Mouse (Mus musculus) Muller cell, postnatal 12 days (primary cell): ENCODE measurements around the gene Cntnap5a.
"Not testable (repeated sequence)": the region's sequence is repeated elsewhere in the genome, so short reads cannot be mapped to it uniquely, and the experiment has no call there.

Experiments used
- DNase-seq: peaks from one replicate; pipeline ENCODE4 v3.0.0-alpha.2; 2015; ENCODE audit errors: inconsistent ontology term

Cntnap5a gene

DNA sequence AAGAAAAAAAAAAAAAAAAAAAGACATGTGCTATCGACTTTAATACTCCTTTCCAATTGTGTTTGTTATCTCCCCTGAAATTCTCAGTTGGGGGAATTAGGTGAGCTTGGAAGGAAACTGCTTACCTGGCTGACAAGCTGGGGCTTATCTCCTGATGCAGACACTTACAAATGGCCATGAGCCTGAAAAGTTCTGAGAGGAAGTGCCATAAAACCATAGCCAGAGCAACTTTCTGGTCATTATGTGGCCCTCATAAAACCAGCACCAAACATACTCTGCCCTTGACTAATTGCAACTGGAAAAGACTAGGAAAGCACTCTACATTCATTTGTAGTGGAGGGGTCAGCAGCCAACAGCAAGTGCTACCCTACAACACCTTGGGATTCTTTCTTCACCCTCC is 359.5 kb downstream of the Cntnap5a start:
- DNase-seq: no peak

DNA sequence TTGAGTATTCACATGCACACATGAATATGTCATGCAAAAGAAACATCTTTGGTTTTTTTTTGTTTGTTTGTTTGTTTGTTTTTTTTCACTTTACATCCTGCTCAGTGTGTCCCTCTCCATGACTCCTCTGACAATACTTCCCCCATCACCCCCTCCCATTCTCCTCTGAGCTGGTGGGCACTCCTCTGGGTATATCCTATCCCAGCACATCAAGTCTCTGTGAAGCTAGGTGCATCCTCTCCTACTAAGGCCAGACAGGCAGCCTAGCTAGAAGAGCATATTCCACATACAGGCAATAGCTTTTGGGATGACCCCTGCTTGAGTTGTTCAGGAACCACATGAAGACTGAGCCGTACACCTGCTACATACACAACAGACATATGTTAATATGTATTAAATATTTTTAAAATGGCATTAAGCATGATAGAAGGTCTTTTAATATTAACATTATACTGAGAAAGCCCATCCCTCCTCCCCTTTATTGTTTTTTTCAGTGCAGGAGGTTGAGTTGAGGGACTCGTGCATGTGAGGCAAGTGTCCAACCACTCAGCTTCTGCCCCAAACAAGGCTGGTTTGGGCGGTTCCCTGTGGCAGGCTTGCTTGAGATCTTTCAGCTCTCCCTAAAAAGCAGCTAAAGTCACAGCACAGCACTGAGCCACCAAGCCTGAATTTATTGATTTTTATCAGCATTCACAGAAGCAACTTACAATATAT is 422.6 kb downstream of the Cntnap5a start:
- DNase-seq: no peak

DNA sequence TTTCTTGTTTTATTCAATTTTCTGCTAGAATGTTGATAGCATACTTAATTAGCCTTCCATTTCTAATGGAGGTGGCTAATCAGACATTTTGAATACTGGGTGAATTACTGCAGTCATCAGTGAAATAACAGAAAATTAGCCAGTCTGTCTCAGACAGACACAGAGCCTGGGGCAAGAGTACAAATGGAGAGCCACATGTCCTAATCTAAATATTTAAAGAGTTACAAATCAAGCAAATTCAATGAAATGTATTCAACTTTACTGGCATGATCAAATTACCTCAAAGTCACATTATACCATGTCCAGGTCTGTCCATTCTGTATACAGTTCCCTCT is 423.1 kb downstream of the Cntnap5a start:
- DNase-seq: no peak

DNA sequence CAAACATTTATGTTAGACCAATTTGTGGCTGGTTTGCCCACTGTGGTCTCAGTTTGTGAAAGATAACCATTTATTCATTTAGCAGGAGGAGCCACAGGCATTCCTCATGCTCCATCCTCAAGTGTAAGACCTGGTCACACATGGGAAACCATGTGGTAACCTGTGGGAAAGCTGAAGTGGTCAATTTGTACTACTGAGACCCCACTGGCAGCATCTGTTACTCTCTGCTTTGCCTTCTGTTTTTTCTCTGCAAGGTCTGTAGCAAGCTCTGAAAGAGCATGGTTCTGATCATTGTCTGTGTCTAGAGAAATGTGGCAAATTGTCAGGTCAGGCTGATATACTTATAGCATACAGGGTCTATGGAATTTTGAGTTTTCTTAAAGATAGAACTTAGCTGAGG is 423.8 kb downstream of the Cntnap5a start:
- DNase-seq: no peak

DNA sequence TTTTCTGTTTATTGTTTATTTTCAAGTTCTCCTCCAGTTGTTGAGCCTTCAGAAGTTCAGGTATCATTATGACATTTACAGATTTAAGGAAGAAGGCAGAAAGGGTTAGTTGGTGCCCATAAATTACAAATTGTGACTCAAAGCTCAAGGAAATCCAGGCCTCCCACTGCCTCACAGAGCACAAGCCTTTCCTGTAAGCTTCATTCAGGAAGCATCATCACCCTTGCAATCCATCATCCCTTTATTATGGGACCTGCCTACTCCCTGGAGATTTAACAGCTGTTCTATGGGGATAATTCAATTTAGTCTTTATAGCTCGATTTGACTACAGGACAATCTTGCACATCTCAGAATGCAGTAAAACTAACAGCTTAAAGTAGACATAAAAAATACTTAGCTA is 441.2 kb downstream of the Cntnap5a start:
- DNase-seq: no peak

DNA sequence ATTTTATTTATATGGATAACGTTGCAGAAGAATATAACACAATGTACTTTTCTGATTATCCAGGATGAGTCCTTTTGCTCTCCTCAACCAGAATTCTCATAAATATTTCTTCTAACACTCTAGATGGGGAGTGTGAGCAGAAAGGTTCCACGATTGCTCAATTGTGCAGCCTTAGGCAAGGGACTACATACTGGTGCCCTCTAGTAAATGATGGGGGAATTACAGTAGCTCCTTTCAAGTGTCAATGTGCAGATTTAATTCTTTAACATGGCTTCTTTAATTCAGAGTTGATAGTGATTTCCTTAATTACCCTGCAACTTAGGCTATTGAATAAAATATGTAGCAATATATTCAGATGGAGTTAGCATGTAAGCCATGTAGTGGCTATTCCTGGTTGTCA is 442.5 kb downstream of the Cntnap5a start:
- DNase-seq: no peak

DNA sequence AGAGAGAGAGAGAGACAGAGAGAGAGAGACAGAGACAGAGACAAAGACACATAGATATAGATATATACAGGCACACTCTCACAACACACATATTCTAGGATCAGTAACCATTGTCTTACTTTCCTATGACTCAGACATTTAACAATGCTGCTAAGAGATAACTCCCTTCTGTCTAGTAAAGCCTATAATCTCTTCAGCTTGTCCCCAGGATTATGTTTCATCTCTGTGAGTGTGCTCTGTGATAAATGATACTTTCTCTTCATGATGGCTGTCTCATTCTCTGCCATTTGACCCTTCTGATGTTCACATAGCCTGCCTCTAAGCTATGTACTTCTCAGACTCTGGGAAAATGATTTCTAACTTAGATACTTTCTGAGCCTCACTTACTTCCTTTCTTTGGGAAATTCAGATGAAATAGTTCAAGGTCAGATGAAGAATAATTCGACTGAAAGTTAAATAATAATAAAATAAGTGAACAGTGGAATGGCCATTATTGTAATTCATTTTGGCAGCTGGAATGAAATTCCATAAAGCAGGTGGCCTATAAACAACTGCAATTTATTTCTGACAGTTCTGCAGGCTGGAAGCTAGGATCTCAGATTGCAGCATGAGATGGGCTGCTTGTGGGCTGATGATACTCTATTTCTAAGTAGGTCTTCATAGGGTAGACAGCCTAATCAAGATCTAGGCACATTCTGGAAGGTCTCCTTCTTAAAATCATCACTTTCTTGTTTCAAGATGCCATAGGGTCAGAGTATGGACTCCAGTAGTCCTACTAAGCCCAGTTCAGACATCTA is 444.1 kb downstream of the Cntnap5a start:
- DNase-seq: no peak

DNA sequence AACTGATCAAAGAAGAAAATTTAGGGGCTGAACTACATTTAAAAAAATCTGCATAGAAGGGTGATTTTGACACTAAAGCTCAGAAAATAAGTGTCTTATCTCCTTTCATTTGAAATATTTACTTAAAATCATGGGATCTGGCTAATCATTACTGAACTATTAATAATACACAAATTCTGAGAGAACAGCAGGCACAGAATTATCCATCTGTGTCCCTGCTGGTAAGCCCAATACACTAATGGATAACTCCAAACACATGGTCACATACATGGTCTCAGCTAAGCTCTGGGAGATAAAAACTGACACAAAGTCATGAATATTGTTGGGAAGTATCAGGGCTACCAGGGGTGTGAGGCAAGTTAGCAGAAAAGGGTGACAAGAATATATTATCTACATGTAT is 447.9 kb downstream of the Cntnap5a start:
- DNase-seq: no peak

DNA sequence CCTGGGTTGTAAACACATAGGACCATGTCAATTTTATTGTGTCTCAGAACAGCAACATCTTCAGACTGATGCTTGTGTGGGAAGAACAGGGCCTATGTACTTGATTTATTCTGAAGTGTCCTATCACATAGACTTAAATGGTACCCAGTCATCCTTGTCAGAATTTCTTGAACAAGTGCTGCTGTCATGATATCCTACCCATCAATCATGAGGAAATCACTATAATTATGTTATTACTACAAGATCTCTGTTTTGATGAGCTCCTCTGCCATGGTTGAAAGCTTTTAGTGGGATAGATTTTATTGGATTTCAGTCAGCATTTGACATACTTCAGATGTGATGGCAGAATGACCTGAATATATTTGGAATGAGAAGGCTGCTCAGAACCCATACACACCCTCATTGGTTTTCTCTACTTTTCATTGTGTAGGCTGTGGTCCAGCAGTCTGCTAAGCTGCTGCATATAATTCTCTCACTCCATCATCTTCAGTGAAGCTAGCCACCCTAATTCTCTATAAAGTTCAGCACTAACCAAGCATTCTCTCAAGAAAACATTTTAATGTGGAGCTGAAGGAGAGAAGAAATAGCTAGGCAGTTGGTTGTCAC is 465.3 kb downstream of the Cntnap5a start:
- DNase-seq: no peak

DNA sequence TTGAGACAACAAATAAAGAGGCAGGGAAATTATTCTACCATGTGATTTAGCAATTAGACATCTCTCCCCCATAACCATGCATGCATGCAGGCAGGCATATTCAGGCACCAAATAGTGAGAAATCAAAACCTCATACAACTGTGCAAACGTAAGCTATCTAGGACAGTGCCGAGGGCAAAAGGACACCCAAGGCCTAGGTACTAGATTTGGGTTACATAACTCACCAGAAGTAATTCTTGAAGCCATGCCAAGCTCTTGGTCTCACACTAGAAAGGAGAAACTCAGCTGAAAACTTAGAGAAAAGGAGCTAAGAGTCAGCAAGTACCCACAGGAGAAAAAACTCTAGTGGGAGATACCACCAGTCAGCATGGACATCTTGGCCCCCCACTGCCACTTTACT is 499.9 kb downstream of the Cntnap5a start:
- DNase-seq: no peak

DNA sequence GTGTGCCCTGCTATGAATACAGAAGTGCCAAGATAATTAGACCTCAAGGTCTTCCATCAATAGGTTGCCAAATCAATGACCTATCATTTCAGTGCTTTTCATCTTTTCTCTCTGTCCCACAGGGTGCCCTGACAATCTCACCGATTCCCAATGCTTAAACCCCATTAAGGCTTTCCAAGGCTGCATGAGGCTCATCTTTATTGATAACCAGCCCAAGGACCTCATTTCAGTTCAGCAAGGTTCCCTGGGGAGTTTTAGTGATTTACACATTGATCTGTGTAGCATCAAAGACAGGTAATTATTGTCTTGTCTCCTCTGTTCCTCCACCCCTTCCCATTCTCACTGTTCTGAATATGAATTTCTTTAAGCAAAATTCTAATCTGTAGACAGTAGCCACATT is 503.6 kb downstream of the Cntnap5a start:
- DNase-seq: not testable (repeated sequence)

DNA sequence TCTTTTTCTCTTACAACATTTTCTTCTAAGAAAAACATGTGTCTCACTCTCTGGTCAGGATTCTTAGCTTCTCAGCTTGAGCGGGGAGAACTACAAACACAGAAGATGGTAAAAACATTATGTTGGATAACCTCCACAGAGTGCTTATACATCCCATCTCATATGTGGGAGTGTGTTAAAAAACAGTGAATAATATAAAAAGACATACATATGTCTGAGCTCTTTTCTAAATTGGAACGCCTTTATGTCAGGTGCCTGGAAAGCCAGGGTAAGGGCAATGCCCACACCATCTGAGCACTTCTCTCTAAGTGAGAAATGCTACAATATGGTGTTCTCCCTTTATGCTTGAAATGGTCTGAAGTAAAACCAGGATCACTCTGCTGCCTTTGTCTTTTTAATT is 507.7 kb downstream of the Cntnap5a start:
- DNase-seq: no peak

DNA sequence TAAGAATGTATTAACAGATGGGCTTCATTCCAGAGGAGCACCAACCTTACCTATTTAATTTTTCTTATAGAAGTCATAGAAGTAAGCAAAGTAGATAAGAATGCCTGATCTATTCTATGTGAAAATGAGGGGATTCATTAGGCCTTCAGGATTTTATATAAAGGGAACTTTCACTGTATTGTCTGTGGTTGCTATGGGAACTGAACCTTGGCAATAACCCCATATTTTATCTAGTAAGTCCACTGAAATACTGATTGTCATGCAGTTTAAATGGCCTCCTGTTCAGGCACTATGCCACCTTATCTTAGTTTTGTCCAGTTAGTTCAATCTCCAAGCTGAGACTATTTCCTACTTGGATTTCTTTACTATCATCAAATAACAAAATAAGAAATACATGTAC is 532.3 kb downstream of the Cntnap5a start:
- DNase-seq: no peak

DNA sequence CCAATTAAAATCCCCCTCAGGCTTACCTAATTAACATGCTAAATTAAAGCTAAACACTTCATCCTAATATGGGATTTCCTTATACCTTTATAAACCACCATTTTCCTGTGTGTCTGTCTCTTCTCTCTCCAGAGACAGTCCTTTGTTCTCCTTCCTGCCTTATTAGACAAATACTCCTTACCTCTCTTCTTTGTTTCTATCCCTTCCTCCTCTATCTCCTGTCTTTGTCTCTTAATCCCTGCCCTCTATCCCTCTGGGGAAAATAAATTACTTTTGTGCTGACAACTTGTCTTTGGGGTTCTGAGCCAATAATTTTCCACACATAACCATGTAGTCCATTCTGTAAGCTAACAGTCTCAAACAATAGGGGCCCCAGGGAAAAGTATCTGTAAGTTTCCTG is 556.0 kb downstream of the Cntnap5a start:
- DNase-seq: no peak

DNA sequence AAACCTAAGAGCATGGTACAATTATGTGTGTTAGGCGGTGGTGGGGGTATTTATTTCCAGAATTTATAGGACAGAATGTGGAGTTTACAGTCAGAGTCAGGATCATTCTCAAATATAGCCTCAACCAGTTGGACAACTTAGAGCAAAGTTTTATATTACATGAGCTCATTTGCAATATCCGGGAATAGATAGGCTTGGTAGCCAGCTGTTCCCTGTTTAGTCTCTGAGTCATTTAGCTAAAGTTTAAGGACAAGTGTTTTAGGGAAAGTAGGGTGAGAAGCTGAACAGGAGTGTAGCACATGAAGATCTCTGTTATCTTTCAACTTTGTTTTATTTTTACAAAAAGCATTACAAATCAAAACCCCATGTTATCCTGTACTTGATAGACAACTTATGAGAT is 559.3 kb downstream of the Cntnap5a start:
- DNase-seq: no peak

DNA sequence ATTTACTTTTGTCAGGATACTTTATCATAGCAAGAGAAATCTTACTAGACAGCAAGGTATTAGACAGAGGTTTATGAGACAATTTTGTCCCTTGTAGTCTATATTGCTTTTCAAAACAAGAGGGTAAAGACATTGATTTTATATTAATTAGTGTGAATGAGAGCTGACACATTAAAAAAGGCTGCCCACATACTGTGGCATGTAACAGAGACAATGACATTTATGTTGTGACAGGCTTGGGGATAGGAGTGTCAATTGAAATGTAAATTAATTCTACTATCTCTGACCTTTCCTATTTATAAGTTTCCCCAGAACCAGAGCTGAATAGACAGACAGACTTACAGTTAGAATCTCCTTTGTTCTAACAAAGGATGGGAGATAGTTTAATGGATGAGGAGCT is 596.6 kb downstream of the Cntnap5a start:
- DNase-seq: no peak

DNA sequence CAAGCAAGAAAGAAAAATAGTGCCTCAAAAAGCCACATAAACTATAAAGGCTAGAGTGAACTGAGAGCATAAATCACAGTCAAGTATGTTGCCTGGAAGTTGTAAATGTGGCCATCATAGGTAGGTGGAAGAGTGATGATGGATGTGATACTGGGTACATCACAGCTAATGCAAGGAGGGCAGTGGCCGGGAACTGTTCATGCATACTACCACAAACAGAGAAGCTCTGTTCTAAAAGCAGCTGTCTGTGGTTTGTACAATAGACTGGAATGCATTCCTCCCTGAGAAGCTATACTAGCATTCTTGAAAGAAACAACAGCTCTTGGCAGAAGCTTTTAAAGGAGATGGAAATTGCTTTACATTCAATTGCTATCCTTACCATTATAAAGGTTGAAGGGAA is 599.4 kb downstream of the Cntnap5a start:
- peak; percentile 83 for DNase-seq

DNA sequence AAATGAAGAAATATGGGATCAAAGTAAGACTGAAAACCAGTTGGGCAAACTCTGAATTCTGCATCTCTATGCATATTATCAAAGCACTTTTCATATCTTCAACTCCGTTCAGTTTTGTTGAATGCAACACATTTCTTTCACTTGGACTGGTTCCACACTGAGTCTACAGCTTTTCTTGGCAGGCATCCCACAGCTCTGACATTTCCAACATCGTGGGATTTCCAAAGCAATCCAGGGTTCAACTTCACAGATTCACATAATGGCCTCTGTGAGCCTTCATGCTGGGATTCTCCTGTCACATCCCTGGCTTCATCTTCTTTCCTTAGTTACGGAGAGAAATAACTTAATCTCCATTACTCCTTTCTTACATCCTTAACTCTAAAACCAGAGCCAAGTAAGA is 622.0 kb downstream of the Cntnap5a start:
- no peak for DNase-seq

DNA sequence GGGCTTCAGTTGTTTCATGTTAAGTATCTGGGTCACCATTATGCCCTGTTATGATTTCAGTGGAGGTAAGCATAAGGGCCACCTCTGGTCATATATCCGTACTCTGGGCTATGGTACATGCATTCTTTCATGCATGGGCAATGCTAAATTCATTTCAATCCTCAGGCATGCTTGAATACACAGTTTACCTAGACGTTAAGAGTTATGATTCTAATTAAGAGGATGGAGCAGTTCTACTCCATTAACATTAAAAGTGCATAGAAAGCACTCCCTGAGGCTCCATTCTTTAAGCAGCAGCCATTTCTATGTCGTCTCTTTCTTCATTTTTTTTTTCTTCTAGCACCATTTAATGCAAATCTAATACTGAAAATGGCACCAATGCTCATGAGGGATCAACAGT is 627.0 kb downstream of the Cntnap5a start:
- DNase-seq: no peak

DNA sequence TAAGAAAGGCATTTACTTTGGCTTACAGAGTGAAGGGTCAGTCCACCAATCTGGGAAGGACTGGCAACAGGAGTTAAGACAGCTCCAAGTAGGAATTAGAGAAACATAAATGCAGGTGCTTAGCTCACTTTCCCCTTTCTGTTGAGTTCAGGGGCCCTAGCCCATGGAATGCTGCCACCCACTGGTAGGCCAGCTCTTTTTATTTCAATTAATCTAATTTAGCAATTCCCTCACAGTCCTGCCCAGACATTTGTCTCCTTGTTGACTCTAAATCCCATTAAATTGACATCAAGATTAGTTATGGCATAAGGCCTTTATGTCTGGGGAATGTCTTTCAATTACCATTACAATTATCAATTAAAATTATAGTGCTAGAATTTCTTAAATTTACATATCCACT is 628.7 kb downstream of the Cntnap5a start:
- DNase-seq: peak; percentile 6

DNA sequence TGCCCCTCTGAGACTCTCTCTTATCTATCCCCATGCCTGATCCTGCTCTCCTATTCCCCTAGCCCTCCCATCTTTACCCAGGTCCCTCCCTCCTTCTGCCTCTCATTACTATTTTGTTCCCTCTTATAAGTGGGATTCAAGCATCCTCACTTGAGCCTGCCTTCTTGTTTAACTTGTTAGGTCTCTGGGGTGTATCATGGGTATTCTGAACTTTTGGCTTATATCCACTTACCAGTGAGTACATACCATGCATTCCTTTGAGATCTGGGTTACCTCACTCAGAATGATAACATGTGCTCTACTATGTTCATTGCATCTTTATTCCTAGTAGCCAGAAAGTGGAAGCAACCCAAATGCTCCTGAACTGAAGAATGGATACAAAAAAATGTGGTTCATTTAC is 639.9 kb downstream of the Cntnap5a start:
- peak; percentile 35 for DNase-seq

DNA sequence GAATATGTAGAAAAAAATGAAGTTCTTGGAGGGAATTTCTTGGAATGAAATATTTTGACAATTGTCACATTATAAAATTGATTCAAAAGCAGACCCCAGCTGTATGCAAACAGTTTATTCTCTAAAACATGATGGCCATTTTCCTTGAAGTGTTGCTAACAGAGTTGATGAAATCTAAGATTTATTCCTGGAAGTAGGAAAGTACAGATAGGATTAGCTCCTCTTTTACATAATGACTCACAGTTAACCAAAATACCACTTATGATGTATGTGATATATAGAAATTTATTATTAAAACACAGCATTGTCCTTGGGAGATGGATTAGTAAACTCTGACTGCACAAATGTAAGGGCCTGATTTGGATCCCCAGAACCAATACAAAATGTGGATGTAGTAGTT is 669.1 kb downstream of the Cntnap5a start:
- no peak for DNase-seq

DNA sequence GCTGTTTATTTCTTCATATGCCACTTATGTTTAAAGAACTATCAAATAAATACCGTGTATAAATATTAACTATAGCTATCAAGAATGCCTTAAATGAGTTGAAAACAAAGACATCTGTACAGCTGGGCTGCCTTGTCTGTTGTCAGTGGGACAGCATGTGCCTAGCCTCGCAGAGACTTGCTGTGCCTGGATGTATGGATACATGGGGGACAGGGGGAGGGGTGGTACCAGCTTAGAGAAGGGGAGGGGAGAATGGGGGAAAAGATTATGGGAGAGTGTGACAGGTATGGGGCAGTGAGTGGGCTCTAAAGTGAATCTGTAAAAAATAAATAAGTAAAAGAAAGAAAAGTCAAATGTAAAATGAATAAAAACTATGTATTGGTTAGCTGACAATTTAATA is 681.0 kb downstream of the Cntnap5a start:
- no peak for DNase-seq
